Mouse (Mus musculus) heart, postnatal 36 days (tissue): Measurements from ENCODE around the gene BC048562. TPM values are rescaled to one million over a fixed set of nuclear protein-coding genes. Genes with fewer than 3 reads are reported as not detected.
A peak's percentile ranks its signal among the peaks of the same experiment; 100 is the strongest.

Experiments used
- DNase-seq, 2 experiments: peaks; one replicate each; pipeline ENCODE4 v3.0.0; 2021 to 2022
- intact Hi-C: fragments of 180-260 bp; cut with DNase I; formaldehyde crosslinking; loops from one replicate; pipeline ENCODE4 v1.15.1; 2025
- total RNA-seq, 2 experiments: library from RNA; stranded (reverse); gene quantifications; 2 replicates each; pipeline ENCODE4 v1.2.3; 2021

The BC048562 gene
- total RNA-seq, 2 experiments from 2014 or later, result not detected

DNA sequence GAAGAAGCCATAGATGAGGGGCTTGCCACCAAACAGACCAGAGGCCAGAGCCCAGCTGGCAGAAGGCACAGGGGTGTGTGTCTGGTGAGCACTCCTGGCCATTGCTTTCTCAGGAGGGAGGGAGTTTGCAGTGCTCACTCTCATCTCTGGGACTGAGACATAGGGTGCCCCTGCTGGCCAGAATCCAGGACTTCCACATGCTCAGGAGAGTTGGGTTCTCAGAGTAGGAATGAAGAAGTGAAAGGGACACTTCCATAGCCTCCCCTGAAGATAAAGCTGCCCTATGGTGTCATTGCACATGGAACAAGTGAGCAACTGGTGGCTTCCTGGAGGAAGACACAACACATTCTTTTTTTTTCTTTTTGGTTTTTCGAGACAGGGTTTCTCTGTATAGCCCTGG lies 38.2 kb downstream of the BC048562 start:
- intact Hi-C loops, result no loop called here

GRCm38 (mm10) chr9:108478638-108479156 lies 42.4 kb downstream of the BC048562 start:
- DNase-seq, result peak; percentile 91 to 92
- intact Hi-C loops, result loop anchor here (1.0 kb wide), 1 partner anchor 18 kb away; the partner anchor contains the start of gene Ccdc71

More for the DNA sequence above, 38.2 kb downstream of the BC048562 start:
- DNase-seq, result no peak

- intact Hi-C loops, result no loop called here
- no peak for DNase-seq
Observed at GRCm38 (mm10) chr9:108479241-108479640, 43.0 kb downstream of the BC048562 start.

DNA sequence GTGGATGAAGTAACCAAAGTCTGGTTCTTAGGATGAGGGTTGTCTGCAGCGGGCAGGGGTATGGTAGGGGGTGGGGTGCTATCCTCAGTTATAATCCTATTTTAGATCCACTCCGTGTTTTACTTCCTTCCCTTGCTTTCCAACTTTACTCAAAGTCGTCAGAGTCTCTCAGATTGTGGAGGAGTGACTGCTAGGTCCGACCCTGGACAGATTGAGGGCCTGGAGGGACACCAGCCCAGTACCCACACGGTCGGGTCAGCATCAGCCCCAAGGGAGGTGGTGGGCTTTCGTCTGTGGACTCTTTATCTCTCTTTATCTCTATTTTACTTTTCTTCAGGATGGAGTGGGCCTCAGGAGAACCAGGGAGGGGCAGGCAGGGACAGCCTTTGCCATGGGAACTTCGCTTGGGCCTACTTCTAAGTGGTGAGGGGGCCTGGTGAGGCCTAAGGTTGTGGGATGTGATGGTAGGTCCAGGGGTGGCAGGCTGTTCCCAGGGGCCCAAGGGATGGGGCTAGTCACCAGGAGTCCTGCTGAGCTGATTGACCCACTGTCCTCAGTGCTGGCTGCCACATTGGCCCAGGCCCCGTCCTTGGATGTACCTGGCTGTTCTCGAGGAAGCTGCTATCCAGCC lies 43.6 kb downstream of the BC048562 start, which contains the start of gene Lamb2:
Lamb2 (plus strand) TSS at position 16 of the 631 bp plus-strand sequence.
- intact Hi-C loops, result loop anchor here (2.0 kb wide), 1 partner anchor 37 kb away; the partner anchor contains the start of gene Qrich1
- peak; percentile 65 to 79 for DNase-seq

DNA sequence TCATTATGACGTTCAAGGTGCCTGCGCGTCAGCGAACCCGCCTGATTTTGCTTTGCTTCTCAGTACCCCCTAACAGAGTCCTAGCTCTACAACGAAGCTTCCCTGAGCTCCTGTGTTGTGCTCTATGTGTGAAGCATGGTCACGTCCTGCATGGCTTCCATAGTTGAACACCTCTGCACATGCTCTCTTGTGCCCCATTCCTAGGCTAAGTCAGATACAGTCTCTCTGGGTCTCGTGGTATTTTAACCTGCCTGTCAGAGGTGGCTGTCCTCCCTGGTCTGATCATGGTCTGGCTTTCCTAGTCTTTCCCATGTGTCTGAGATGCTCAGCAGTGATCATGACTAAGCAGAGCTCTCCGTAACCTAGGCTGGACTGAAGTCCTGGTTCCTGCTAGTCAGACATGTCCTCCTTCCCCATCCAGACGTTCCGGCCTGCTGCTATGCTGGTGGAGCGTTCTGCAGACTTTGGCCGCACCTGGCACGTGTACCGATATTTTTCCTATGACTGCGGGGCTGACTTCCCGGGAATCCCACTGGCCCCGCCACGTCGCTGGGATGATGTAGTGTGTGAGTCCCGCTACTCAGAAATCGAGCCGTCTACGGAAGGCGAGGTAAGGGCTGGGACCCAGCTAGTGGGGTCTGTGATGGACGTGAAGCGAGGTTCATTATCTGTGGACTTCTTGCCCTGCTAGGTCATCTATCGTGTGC lies 44.7 kb downstream of the BC048562 start:
- intact Hi-C loops, result loop anchor here (2.0 kb wide), 1 partner anchor 36 kb away; the partner anchor contains the start of gene Qrich1

DNA sequence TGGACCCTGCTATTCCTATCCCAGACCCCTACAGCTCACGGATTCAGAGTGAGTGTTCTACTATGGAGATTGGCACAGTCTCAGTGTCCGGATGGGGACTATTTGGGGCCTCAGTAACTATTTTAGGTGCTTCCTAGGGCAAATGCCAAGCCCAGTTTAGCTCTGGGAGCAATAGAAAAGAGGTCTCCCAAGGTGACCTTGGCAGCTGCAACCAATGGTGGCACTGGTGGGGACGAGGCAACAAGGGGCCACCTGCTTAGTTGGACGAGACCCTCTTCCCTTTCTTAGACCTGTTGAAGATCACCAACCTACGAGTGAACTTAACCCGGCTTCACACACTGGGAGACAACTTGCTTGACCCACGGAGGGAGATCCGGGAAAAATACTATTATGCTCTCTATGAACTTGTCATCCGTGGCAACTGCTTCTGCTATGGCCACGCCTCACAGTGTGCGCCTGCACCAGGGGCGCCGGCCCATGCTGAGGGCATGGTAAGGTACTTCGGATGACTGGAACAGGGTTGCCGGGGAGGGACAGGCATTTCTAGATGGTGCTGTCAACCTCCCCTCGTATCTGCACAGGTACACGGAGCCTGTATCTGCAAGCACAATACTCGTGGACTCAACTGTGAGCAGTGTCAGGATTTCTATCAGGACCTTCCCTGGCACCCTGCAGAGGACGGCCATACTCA lies 45.4 kb downstream of the BC048562 start:
- peak in 1 of 2 experiments; percentile 46 for DNase-seq
- intact Hi-C loops, result loop anchor here (1.0 to 2.0 kb wide), 2 partner anchors 9 to 35 kb away; partner anchors contain the start of genes Qrich1 and Usp19

More for the DNA sequence above, 44.7 kb downstream of the BC048562 start:
- no peak for DNase-seq

GRCm38 (mm10) chr9:108483051-108483790 lies 46.9 kb downstream of the BC048562 start:
- intact Hi-C loops, result no loop called here
- DNase-seq, result no peak

- no peak for DNase-seq
- intact Hi-C loops, result no loop called here
Observed at GRCm38 (mm10) chr9:108484021-108484420, 47.7 kb downstream of the BC048562 start.

DNA sequence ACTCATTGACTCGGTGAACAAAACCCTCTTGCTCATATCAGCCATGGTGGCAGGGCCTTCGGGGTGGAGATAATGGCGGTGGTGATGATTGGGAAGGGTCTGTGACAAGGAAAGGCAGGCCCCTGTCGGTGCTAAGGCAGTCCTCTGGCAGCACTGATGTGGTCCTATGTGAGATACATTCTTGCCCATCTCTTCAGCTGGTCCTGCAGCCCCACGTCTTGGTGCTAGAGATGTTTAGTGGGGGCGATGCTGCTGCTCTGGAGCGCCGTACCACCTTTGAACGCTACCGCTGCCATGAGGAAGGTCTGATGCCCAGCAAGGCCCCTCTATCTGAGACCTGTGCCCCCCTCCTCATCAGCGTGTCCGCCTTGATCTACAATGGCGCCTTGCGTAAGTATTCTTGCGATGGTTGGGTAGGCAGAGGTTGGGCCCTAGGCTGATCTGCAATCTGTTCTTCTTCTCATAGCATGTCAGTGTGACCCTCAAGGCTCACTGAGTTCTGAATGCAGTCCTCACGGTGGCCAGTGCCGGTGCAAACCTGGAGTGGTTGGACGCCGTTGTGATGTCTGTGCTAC lies 49.1 kb downstream of the BC048562 start:
- intact Hi-C loops, result no loop called here

DNA sequence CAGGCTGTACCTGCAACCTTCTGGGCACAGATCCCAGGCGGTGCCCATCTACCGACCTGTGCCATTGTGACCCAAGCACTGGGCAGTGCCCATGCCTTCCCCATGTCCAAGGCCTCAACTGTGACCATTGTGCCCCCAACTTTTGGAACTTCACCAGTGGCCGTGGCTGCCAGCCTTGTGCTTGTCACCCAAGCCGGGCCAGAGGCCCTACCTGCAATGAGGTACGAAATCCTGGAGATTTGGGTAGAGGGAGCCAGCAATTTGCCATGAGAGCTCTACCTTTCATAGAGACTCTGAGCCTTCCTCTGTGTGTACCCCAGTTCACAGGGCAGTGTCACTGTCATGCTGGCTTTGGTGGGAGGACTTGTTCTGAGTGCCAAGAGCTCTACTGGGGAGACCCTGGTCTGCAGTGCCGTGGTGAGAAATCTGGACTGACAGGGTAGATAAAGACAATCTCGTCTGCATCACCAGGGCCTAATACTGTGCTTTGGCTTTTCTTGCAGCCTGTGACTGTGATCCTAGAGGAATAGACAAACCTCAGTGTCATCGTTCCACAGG lies 50.8 kb downstream of the BC048562 start:
- no peak for DNase-seq
- intact Hi-C loops, result no loop called here

More for the DNA sequence above, 49.1 kb downstream of the BC048562 start:
- no peak for DNase-seq

- no peak for DNase-seq
- intact Hi-C loops, result no loop called here
Observed at GRCm38 (mm10) chr9:108488403-108488802, 52.1 kb downstream of the BC048562 start.

DNA sequence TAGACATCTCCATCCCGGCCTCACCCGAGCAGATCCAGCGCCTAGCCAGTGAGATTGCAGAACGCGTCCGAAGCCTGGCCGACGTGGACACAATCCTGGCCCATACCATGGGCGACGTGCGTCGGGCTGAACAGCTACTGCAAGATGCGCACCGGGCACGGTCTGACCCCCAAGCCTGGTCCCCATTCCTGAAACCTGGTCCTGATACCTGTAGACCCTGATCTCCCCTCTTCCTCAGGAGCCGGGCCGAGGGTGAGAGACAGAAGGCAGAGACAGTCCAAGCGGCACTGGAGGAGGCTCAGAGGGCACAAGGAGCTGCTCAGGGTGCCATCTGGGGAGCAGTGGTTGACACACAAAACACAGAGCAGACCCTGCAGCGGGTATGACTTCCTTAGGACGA lies 52.9 kb downstream of the BC048562 start:
- intact Hi-C loops, result no loop called here

GRCm38 (mm10) chr9:108489702-108490558 lies 53.6 kb downstream of the BC048562 start:
- intact Hi-C loops, result loop anchor here (1.0 kb wide), 1 partner anchor 8 kb away; no protein-coding TSS in a partner anchor
- no peak for DNase-seq

More for the DNA sequence above, 52.9 kb downstream of the BC048562 start:
- no peak for DNase-seq

DNA sequence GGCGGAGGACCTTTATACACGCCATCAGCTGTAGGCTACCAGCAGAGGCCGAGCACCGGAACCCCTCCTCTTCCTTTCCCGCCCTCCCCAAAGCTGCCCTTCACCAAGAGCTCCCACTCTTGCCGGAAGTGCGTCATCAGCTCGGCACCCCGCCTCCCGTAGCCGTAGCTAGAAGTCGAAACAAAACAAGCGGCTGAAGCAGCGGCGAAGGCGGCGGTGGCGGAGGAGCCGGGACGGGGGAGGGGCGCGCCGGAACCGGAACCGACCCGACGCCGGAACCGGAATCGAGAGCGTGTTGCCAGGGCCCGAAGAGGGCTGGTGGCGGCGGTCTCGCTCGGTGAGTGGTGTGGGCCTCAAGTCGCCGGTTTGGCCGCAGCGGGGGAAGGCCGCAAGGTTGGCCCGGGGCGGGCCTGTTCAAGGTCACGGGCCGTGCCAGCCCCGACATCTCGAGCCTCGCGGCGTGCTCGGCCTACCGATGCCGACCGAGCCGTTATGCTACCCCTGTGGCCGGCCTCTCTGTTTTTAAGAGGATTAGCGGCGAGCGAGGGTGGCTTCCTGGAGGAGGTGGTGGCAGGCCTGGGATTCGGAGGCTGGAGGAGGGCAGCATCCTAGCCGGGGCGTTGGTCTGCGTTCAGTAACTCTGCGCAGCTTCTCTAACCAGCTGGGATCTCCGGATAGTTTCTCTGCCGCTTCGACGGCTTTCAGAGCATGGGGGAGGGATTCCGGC lies 54.4 kb downstream of the BC048562 start, which contains the start of gene Usp19:
Usp19 (plus strand) TSS at position 44 of the 727 bp plus-strand sequence.
- peak; percentile 94 to 95 for DNase-seq
- intact Hi-C loops, result loop anchor here (1.0 kb wide), 1 partner anchor 8 kb away; no protein-coding TSS in a partner anchor

DNA sequence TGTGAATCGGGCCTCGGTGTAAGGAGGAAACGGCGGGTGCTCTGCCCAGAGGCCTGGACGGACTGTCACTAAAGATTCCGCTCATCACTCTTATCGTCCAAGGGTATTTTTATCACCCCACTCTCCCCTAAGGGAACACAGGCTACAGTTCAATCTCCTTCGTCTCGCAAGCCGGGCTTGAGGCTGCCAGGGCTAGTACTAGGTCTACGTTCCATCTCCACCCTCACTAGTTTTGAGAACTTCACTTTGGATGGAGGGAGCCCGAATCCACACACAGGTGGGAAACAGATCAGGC lies 55.0 kb downstream of the BC048562 start:
- no peak for DNase-seq
- intact Hi-C loops, result no loop called here

DNA sequence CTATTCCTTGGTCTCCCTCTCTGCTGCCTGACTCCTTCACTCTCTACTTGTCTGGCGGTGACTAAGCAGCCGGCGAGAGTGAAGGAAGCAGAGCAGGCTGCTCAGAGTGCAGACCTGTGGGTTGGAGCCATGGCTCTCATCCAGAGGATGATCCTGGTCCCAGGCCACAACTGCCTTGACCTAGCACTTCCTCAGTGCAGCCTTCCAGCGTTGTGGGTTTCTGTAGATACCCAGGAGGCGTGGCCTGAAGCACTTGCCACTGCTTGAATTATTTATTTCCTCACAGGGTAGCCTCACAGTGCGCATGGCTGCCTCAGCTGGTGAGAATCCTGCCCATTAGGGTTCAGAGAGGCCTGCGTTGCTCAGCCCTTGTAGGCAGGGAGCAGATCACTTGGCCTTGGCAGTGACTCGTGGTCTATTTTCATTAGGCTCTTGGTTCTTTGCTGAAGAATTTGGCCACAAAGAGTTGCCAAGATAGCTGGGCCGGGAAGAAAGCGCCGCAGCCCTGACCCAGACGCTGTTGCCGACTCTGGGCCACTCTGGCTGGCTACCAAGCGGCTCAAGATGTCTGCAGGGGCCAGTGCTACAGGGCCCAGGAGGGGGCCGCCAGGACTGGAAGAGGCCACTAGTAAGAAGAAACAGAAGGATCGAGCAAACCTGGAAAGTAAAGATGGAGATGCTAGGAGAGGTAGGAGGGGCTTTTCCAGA lies 55.9 kb downstream of the BC048562 start:
- peak in 1 of 2 experiments; percentile 35 for DNase-seq
- intact Hi-C loops, result loop anchor here (2.0 kb wide), 1 partner anchor 15 kb away; the partner anchor contains the start of gene Qars

DNA sequence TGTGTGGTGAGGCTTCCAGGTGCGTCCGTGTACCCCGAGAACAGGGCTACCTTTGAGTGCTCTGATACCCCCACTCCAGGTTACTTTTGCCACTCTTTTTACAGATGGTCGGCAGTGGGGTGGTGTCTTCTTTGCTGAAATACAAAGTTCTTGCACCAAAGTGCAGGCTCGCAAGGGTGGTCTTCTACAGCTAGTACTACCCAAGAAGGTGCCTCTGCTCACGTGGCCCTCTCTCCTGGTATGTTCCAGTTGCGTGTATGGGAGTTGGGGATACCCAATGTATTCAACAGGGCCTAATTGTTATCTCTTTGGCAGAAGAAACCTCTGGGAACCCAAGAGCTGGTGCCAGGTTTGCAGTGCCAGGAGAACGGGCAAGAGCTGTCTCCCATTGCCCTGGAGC lies 57.0 kb downstream of the BC048562 start:
- intact Hi-C loops, result loop anchor here (2.0 kb wide), 1 partner anchor 14 kb away; the partner anchor contains the start of gene Qars
- DNase-seq, result no peak
